Mouse (Mus musculus) bone marrow macrophage, adult 2 months (primary cell): ENCODE results near the gene Bbs1.

ENCODE experiments used
- CTCF ChIP-seq: IDR thresholded peaks from 2 replicates; pipeline ENCODE4 v1.5.1; 2012; ENCODE audit warnings: low read depth, mild to moderate bottlenecking, low read length, moderate library complexity
- POLR2A ChIP-seq: IDR thresholded peaks from 2 replicates; pipeline ENCODE4 v1.6.1; 2012; ENCODE audit warnings: mild to moderate bottlenecking, low read depth, low read length, borderline replicate concordance

DNA sequence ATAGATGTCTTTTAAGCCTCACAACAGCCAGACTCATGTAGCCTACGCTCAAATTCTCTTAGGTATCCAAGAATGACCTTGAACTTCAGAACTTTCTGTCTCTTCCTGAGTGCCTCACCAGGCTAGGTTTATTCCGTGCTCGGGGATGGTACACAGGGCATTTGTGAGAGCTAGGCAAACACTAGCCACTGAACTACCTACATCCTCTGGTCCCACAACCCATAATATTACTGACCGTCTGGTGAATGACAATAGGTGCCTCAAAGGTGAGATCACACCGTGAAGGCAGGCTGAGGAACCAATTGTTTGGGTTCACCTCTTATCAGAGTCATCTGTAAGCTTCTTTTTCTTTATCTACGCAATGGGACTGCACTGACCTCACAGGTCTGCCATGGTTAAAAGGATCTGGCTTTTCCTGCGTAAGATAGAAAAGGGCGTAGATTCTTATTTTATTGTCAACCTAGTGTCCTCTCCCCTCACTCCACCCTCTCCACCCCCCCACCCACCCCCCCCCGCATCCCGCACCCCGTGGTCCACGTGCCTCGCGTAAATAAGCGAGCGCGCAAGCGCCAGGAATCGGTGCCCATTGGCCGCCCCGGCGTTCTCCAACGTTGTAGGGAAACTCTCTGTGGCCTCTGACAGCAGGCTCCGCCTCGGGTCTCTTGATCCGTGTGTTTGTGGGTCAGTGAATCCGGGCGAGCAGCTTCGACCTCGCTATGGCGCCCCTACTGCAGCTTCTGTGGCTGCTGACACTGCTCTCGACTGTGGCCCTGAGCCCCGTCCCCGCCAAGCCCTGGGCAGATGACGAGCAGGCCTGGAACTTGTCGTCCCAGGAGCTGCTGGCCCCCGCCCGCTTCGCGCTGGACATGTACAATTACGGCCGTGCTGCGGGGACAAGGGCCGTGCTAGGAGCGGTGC is 51.6 kb downstream of the Bbs1 start, which contains the start of gene Ctsf:
- TF ChIP-seq POLR2A (no peak), CTCF (no peak)
